In the genomic region with DNA sequence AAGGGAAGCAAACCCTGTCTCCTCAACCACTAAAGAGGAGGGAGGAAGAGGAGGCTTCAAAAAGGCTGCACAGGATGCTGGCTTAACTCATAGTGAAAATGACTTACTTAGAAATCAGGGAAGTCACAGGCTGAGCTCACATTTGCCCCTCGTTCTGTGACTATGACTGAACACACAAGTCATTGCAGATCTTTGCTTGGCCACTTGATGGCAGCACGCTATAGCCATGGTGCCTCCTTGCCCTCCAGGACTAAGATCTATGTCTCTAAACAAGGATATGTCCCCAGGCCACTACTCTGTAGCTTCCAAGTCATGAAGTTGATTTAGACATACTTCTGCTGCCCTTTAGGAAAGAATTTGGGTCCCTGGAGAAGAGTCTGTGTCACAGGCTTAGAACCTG, we compare ENCODE assay signal across 8 mouse cellular contexts.
DNase-seq lines count a peak whose midpoint lies in the region.

No protein-coding gene starts in this region.

- DNase-seq in gastrocnemius, adult 18-20 months (ENCODE audit: low spot score): peak; percentile 26
- DNase-seq in gastrocnemius, adult 8-10 months (ENCODE audit: low spot score in 2 of 2): no peak
- DNase-seq in urinary bladder, postnatal 25 days (ENCODE audit: low spot score): peak; percentile 19
- no peak for DNase-seq in urinary bladder, postnatal 4 days (ENCODE audit: low spot score in 2 of 2)
- DNase-seq in embryo, embryonic 11.5 days (ENCODE audit: low read depth, low spot score): peak; percentile 19
- peak; percentile 42 to 82 for DNase-seq in kidney, postnatal 36 days
- DNase-seq in lung, postnatal 36 days: peak; percentile 72
- peak; percentile 26 to 44 for DNase-seq in thymus, postnatal 36 days

Comparison
In these comparisons a context has a peak if more than half of its experiments do, and no peak if none do; other contexts are left out.
1. DNase-seq: peak in gastrocnemius, adult 18-20 months (single experiment), urinary bladder, postnatal 25 days (single experiment), embryo, embryonic 11.5 days (single experiment), kidney, postnatal 36 days (2 of 2), lung, postnatal 36 days (single experiment) and thymus, postnatal 36 days (2 of 2); none in gastrocnemius, adult 8-10 months (0 of 2) and urinary bladder, postnatal 4 days (0 of 2).